Mouse (Mus musculus) neural tube, embryonic 13.5 days (tissue): ENCODE results near the gene Mab21l3. TPM values are rescaled to one million over a fixed set of nuclear protein-coding genes. Genes with fewer than 3 reads are reported as not detected.
"Not testable (repeated sequence)": the region's sequence is repeated elsewhere in the genome, so short reads cannot be mapped to it uniquely, and the experiment has no call there.

Experiments
- ATAC-seq: fragments of 200-750 bp; cut with Nextera tagmentation; 2 replicates; pipeline ENCODE4 v1.8.0; 2017; ENCODE audit warnings: low read depth, mild to moderate bottlenecking, moderate TSS enrichment, moderate library complexity
- H3K27ac ChIP-seq: fragments of 300-500 bp; sonication (generic); replicated peaks from 2 replicates; pipeline ENCODE4 v1.5.1; 2015; ENCODE audit warnings: moderate library complexity, mild to moderate bottlenecking, inconsistent platforms
- H3K27me3 ChIP-seq: fragments of 300-500 bp; sonication (generic); 2 replicates; pipeline ENCODE4 v1.6.1; 2015; ENCODE audit warnings: mild to moderate bottlenecking, inconsistent platforms
- H3K36me3 ChIP-seq: fragments of 300-500 bp; sonication (generic); 2 replicates; pipeline ENCODE4 v1.6.1; 2015; ENCODE audit warnings: mild to moderate bottlenecking, inconsistent platforms
- H3K4me1 ChIP-seq: fragments of 300-500 bp; sonication (generic); replicated peaks from 2 replicates; pipeline ENCODE4 v1.6.1; 2015; ENCODE audit warnings: inconsistent platforms
- H3K4me2 ChIP-seq: fragments of 300-500 bp; sonication (generic); 2 replicates; pipeline ENCODE4 v1.6.1; 2015; ENCODE audit warnings: inconsistent platforms, mild to moderate bottlenecking, moderate library complexity
- H3K4me3 ChIP-seq: fragments of 300-500 bp; sonication (generic); 2 replicates; pipeline ENCODE4 v1.5.1; 2015; ENCODE audit warnings: mild to moderate bottlenecking, inconsistent platforms
- H3K9ac ChIP-seq: fragments of 300-500 bp; sonication (generic); 2 replicates; pipeline ENCODE4 v1.6.1; 2015; ENCODE audit warnings: moderate library complexity, mild to moderate bottlenecking, inconsistent platforms
- H3K9me3 ChIP-seq: fragments of 300-500 bp; sonication (generic); 2 replicates; pipeline ENCODE4 v1.6.1; 2016; ENCODE audit warnings: inconsistent platforms
- WGBS: fragments of 180-500 bp; shearing (Covaris S2); methylation state at CpG from one replicate; pipeline ENCODE4 v1.1.7; 2015; 5-methylcytosine and 5-hydroxymethylcytosine counted together
- polyA plus RNA-seq: library from polyadenylated mRNA; unstranded; fragments of >200 nt; fragmentation: Nextera tagmentation; extraction: Ambion mirVana; gene quantifications from 2 replicates; pipeline ENCODE4 v1.2.1, GENCODE M21; 2015

Gene Mab21l3
- polyA plus RNA-seq, 1 experiment from 2014 or later: 0.11 TPM

DNA sequence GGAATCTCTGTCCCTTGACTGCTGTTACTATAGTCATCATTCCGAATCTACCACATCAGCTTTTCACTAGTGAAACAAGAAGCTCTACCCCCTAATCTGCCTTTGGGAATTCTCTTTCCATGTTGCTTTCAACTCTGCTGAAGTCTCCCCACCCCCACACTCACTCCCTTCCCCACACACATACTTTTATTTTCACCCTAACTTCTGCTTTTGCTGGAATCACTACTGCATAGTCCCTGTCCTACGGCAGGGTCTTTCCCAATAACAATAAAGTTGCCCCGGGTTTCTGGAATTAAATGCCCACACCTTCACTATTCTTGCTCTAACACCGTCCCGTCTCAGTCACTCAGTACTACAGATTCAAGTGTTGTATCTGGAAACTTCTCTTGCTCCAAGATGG, 12.2 kb downstream of the Mab21l3 start:
- Histone ChIP-seq H3K4me3 (no peak overlapping the region), H3K9ac (peak overlapping the region; percentile 35; the same call in 1 of the 2 replicates), H3K27ac (no peak overlapping the region), H3K27me3 (no peaks in the 10 kb centered on the region), H3K36me3 (no peaks in the 10 kb centered on the region), H3K9me3 (no peaks in the 10 kb centered on the region), H3K4me2 (peak overlapping the region; percentile 45), H3K4me1 (peaks cover 14% of the 10 kb centered on the region)
- 74% methylated on average over 5 of the region's 5 CpGs for WGBS
- ATAC-seq: peak; percentile 20; the same call in 1 of the 2 replicates

DNA sequence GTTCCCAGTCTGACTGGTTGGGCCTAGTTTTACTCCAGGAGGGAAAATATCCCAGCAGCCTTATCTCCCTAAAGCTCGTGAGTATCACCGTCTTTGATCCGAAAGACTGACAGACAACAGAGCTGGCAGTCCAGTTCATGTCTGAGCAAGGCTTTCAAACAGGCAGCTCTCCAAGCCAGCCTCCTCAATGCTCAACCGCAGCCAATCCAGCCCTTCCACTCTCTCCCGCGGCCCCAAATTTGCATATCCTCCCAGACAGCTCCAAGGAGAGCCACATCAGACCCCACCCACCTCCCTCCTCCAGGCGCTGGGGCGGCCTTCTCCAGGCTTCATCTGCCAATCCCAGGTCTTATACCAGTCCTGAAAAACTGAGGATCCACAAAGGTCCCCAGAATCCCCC, 12.7 kb downstream of the Mab21l3 start:
- H3K4me1 ChIP-seq: peaks cover 14% of the 10 kb centered on the region
- H3K9me3 ChIP-seq: no peaks in the 10 kb centered on the region
- H3K4me2 ChIP-seq: peak overlapping the region; percentile 45
- peak; percentile 92 for ATAC-seq
- H3K27ac ChIP-seq: no peak overlapping the region; the same call in 1 of the 2 replicates
- H3K36me3 ChIP-seq: no peaks in the 10 kb centered on the region
- 0% methylated on average over 8 of the region's 8 CpGs for WGBS
- H3K27me3 ChIP-seq: no peaks in the 10 kb centered on the region
- peak overlapping the region; percentile 3; the same call in 1 of the 2 replicates for H3K4me3 ChIP-seq
- peak overlapping the region; percentile 35; the same call in 1 of the 2 replicates for H3K9ac ChIP-seq

DNA sequence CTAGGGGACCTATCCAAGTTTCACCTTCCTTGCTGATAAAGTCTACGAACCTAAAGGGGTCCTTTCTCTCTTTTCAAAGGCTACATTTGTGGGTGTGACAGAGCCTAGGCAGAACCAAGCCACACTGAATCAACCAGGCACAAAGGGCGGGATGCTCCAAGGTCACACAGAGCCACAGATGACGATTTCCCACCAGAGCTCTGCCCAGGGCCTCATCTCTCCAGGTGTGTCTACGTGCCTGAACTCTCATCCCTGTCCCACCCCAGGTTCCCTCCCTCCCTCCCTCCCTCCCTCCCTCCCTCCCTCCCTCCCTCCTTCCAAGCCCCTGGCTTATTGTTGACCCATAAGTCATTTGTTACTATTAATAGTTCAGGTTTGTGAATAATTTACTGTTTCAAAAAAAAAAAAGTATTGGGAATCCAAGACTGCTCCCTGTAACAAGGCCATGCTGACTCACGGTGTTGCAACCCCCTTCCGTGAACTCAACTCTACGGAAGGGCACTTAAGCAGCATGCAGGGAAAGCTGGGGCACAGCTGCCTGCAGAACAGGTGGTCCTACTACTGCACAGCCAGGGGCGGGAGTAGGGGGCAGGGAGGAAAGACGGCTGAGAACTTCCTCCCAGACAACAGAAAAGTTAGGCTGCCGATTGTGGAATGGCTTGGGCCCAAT, 17.4 kb downstream of the Mab21l3 start:
- Histone ChIP-seq H3K27ac (no peak overlapping the region), H3K4me2 (no peak overlapping the region), H3K9ac (no peak overlapping the region), H3K4me1 (peaks cover 12% of the 10 kb centered on the region), H3K36me3 (no peaks in the 10 kb centered on the region), H3K27me3 (no peaks in the 10 kb centered on the region; the same call in 1 of the 2 replicates), H3K4me3 (no peak overlapping the region), H3K9me3 (no peaks in the 10 kb centered on the region)
- no peak for ATAC-seq
- whole genome bisulfite sequencing: 36% methylated on average over 10 of the region's 10 CpGs

DNA sequence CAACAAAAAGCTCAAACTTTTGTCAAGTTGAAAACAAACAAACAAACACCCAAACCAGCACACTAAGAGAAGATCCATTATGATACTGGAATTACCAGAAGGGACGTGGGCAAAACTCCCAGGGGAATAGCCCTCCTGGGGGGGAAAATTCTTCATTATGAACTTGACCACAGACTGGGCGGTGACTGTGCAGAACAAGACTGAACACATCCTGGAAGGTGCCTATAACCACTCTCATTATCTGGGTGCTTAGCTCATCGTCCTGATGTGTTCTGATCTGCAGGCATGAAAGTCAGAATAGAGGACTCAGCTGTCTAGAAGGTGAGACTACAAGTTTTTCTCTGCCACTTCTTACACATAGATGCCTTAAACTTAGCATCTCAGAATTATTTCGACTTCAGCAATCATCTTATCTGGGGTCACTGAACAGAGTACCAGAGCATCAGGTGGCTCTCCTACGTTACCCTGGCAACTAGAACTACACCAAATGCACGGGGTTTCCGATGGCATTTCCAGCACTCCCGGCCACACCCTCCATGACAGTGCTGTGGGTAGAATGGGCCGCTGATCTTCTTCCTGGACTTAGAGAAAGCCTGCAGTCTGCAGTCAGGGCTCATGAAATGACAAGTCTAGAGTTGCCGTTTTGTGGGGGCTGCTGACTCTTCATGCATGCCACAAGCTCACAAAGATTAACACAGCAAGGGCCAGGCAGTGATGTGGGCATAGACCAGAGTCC, 18.7 kb downstream of the Mab21l3 start:
- no peak overlapping the region for H3K4me2 ChIP-seq
- ATAC-seq: no peak
- 80% methylated on average over 10 of the region's 10 CpGs for WGBS
- no peaks in the 10 kb centered on the region for H3K4me1 ChIP-seq
- H3K9me3 ChIP-seq: no peaks in the 10 kb centered on the region
- no peaks in the 10 kb centered on the region for H3K36me3 ChIP-seq
- no peak overlapping the region for H3K4me3 ChIP-seq
- no peak overlapping the region for H3K27ac ChIP-seq
- no peaks in the 10 kb centered on the region; the same call in 1 of the 2 replicates for H3K27me3 ChIP-seq
- no peak overlapping the region for H3K9ac ChIP-seq

DNA sequence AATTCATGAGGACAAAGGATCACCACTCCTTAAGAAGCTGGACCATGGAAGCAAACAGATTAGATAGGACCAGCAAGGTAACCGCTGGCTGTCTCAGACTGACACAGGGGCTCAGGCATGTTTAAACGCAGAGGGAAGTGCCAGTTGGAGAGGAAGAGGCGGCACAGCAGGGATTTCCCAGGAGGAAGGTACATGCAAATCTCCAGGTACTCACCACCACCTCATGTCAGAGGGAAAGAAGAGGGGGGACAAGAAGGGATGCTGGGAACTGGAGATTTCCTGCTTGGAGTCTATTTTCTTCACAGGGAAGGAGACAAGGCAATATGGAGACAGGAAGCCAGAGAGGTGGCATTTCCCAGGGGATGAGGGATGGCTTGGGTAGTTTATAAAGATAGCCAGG, 20.2 kb downstream of the Mab21l3 start:
- Histone ChIP-seq H3K4me2 (no peak overlapping the region), H3K9me3 (no peaks in the 10 kb centered on the region), H3K27ac (no peak overlapping the region), H3K36me3 (no peaks in the 10 kb centered on the region), H3K4me1 (no peaks in the 10 kb centered on the region), H3K4me3 (no peak overlapping the region), H3K9ac (no peak overlapping the region), H3K27me3 (no peaks in the 10 kb centered on the region; the same call in 1 of the 2 replicates)
- WGBS: 55% methylated on average over 3 of the region's 3 CpGs
- ATAC-seq: no peak

DNA sequence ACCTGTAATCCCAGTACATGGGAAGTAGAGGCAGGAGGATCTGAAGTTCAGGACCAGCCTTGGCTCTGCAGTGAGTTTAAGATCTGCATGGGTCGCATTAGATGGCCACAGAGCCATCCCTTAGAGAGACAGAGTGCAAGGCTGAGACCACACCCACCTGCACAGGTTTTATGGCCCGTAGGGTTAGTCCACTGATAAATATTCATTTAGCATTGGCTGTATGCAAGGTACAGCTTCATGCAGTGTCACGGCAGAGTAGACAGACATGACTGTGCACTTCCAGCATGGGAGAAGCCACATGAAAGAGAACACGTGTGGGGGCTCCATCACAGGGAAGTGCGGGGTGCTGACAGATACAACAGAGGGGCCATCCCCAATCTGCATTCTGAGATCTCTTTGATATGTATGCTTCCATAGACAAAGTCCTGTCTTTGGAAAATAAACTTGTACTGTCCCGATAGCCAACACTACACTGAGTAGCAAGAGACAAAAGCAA, 21.5 kb downstream of the Mab21l3 start:
- Histone ChIP-seq H3K4me2 (no peak overlapping the region), H3K27ac (no peak overlapping the region), H3K27me3 (no peaks in the 10 kb centered on the region; the same call in 1 of the 2 replicates), H3K9me3 (no peaks in the 10 kb centered on the region), H3K9ac (no peak overlapping the region), H3K4me3 (no peak overlapping the region), H3K36me3 (no peaks in the 10 kb centered on the region), H3K4me1 (no peaks in the 10 kb centered on the region)
- WGBS: 84% methylated on average over 6 of the region's 6 CpGs
- no peak for ATAC-seq

DNA sequence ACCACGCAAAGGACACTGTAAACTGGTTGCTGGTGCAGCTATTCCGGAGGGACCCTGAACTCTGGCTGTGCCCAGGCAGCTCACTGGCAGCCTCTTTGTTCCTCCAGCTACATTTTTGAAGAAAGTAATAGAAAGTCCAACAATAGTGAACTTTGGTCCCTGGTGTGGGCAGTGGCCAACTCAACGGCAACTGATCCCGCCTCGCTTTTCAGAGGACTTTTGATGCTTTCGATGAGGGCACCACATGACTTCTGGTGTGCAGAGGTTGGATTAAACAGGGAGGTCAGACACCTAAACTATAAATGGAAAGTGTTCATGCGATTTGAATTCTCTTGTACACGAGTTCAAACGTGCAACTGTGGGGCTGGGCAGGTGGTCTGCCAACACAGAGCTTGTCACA, 24.4 kb downstream of the Mab21l3 start:
- Histone ChIP-seq H3K9ac (no peak overlapping the region), H3K4me2 (no peak overlapping the region), H3K4me3 (no peak overlapping the region), H3K27me3 (no peaks in the 10 kb centered on the region), H3K27ac (no peak overlapping the region), H3K4me1 (no peaks in the 10 kb centered on the region), H3K36me3 (no peaks in the 10 kb centered on the region), H3K9me3 (no peaks in the 10 kb centered on the region)
- 89% methylated on average over 9 of the region's 9 CpGs for WGBS
- ATAC-seq: no peak

DNA sequence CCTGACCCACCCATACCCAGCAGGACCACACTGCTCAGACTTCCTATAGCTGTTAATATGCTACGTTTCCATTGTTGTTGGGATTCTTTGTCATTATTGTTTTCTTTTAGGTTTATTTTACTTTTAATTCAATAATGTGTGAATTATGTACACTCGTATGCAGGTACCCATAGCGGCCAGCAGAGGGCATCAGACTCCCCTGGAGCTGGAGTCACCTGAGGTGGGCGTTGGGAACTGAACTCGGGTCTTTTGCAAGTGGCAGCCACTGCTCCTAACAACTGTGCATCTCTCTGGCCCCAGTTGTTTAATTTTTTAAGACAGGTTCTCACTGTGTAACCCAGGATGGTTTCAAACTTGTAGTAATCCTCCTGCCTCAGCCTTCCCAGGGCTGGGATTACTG, 26.7 kb downstream of the Mab21l3 start:
- H3K9me3 ChIP-seq: no peaks in the 10 kb centered on the region

DNA sequence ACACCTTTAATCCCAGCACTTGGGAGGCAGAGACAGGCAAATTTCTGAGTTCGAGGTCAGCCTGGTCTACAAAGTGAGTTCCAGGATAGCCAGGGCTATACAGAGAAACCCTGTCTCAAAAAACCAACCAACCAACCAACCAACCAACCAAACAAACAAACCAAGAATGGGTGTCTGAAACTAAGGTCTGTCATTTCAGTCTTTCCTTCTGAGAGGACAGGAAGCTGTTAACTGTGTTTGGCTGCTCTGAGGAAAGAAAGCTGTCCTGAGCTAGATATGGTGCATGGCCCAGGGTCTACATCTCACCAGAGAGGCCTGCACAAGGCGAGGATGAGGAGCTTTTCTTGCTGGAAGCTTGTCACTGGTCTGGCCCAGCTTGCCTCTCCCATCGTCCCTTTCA, 28.1 kb downstream of the Mab21l3 start:
- not testable (repeated sequence) for H3K4me3 ChIP-seq, H3K4me2 ChIP-seq, H3K27ac ChIP-seq, H3K27me3 ChIP-seq, H3K4me1 ChIP-seq, ATAC-seq, H3K9ac ChIP-seq, H3K36me3 ChIP-seq, H3K9me3 ChIP-seq
- WGBS: 82% methylated on average over 3 of the region's 3 CpGs

More for the DNA sequence above, 26.7 kb downstream of the Mab21l3 start:
- WGBS: 78% methylated on average over 5 of the region's 5 CpGs
- Histone ChIP-seq H3K9ac (no peak overlapping the region), H3K4me2 (no peak overlapping the region), H3K4me1 (no peaks in the 10 kb centered on the region), H3K27me3 (no peaks in the 10 kb centered on the region), H3K36me3 (no peaks in the 10 kb centered on the region), H3K4me3 (no peak overlapping the region), H3K27ac (no peak overlapping the region)
- ATAC-seq: no peak

DNA sequence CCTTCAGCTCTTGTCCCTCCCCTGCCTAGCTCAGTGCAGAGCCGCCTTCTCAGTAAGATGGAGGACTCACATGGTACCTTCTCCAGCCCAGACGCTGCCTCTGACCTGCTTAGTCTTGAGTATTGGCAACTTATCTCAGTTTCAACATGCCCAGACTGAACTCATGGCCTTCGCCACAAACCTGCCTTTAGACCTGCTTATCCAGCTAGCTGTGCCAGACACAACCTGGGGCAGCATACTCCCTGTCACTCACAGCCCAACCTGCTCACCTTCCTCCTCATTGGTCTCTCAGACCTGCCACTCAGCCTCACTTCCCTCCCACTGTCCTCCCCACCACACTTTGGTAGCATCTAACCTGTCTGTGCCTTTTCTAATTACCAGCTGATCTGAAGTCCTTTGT, 32.8 kb downstream of the Mab21l3 start:
- H3K36me3 ChIP-seq: no peaks in the 10 kb centered on the region
- 87% methylated on average over 3 of the region's 3 CpGs for WGBS

DNA sequence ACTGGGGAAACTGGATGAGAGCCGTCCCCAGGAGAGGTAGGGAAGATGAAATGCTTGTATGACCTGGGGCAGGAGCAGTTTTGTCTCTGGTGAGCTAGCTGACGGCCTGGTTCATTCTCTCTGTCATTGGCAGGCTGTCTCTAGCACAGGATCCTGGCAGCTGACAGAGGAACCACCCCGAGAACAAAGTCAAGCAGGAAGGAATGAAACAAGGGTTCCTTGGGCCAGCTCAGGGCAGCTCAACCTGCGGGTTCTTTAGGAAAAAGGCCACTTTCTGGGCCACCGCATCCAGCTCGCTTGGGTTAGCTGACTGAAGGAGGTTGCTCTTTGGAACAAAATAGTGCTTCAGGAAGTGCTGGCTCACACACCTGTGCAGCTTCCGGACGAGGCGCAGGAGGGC, 34.0 kb downstream of the Mab21l3 start:
- 82% methylated on average over 9 of the region's 9 CpGs for WGBS
- Histone ChIP-seq H3K9ac (no peak overlapping the region), H3K4me1 (0 out of 2 replicates have a peak, but pooled peaks cover 4% of the 10 kb centered on the region), H3K4me3 (no peak overlapping the region), H3K9me3 (no peaks in the 10 kb centered on the region), H3K4me2 (no peak overlapping the region), H3K27me3 (0 out of 2 replicates have a peak, but pooled peaks cover 3% of the 10 kb centered on the region), H3K27ac (no peak overlapping the region), H3K36me3 (no peaks in the 10 kb centered on the region)
- no peak for ATAC-seq

More for the DNA sequence above, 32.8 kb downstream of the Mab21l3 start:
- Histone ChIP-seq H3K9me3 (no peaks in the 10 kb centered on the region), H3K27me3 (no peaks in the 10 kb centered on the region), H3K27ac (no peak overlapping the region), H3K4me3 (no peak overlapping the region), H3K4me2 (no peak overlapping the region), H3K4me1 (0 out of 2 replicates have a peak, but pooled peaks cover 4% of the 10 kb centered on the region), H3K9ac (no peak overlapping the region)
- no peak for ATAC-seq

DNA sequence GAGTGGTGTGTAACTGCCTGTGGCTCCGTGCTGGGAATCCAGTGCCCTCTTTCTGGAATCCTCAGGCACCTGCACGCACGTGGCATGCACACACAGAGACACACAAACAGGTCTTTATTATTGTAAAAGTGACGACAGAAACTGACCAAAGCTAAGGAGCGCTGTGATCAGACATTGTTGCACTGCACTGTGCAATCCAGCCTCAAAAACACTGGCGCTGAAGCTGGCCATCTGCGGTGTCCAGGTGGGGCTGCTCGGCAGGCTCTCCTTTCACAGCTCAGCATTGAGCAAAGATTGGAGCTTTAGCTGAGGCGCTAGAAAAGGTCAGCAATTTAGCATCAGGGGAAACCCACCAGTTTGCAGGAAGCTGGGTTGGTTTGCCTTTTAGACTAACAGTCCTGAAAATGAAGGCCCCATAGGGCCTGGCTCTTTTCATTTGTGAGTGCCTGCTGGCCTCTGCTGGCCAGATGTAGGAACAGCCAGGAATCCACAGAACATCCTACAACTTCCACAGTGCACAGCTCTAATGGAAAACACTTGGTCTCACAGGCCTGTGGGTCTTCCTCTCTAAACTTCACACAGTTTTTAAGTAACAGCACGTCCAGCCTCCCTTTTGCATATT, 36.3 kb downstream of the Mab21l3 start:
- Histone ChIP-seq H3K9me3 (no peaks in the 10 kb centered on the region), H3K27me3 (0 out of 2 replicates have a peak, but pooled peaks cover 3% of the 10 kb centered on the region), H3K4me3 (no peak overlapping the region), H3K9ac (no peak overlapping the region), H3K4me1 (peaks cover 12% of the 10 kb centered on the region; the same call in 1 of the 2 replicates), H3K36me3 (no peaks in the 10 kb centered on the region), H3K4me2 (no peak overlapping the region), H3K27ac (no peak overlapping the region)
- WGBS: 62% methylated on average over 10 of the region's 10 CpGs
- peak; percentile 88 for ATAC-seq
